8 mouse cellular contexts compared by ENCODE assay signal in the genomic region with DNA sequence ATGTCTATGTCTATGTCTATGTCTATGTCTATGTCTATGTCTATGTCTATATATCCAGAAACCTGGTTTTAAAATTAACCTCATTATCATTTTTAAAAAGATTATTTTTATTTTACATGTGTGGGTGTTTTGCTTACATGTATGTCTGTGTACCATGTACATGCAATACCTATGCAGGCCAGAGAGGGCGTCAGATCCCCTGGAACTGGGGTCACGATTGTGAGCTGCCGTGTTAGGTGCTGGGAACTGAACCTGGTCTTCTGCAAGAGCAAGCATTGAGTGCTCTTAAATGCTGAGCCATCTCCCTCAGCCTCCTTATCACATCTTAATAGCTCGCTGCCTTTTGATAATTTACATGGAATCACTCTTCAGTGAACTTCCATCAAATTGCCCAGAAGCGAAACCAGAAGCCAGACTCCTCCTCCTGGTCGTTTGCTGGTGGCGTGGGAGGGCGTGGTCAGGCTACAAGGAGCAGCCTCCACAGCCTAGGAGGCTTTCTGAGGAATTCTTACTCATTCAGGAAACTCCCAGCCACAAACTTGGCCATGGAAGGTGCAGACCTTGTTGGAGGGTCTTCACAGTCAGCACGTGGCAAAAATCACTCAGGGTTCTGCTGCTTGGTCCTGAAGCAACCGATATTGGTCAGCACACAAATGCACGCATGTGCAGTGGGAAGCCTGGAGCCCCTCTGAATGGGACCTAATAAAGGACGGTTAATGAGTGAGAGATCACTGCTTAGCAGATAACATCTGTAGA. TPM values are rescaled to one million over a fixed set of nuclear protein-coding genes. Genes with fewer than 3 reads are reported as not detected.
DNase-seq lines count a peak whose midpoint lies in the region; ATAC-seq and TF ChIP-seq lines count a peak whose summit lies in the region.

No protein-coding gene starts in this region.

- 64% methylated on average over 12 of the region's 12 CpGs for WGBS in hindbrain, embryonic 12.5 days
- 64% methylated on average over 12 of the region's 12 CpGs for WGBS in hindbrain, embryonic 10.5 days
- WGBS in heart, embryonic 14.5 days = 53% methylated on average over 12 of the region's 12 CpGs
- WGBS in large intestine, adult 2 months = 21% methylated on average over 12 of the region's 12 CpGs

- peaks cover 12% of the 10 kb centered on the region for H3K27me3 ChIP-seq in hindbrain, embryonic 12.5 days
- H3K27me3 ChIP-seq in hindbrain, embryonic 10.5 days (ENCODE audit: insufficient read depth, poor library complexity, severe bottlenecking) = peaks cover 26% of the 10 kb centered on the region
- H3K27me3 ChIP-seq in heart, embryonic 14.5 days (ENCODE audit: control insufficient read depth, insufficient read depth, low read length) = peaks cover under 1% of the 10 kb centered on the region; the same call in 1 of the 2 replicates
- H3K27me3 ChIP-seq in myocyte (ENCODE audit: control insufficient read depth, insufficient read depth, insufficient read length) = no peaks in the 10 kb centered on the region

- H3K4me2 ChIP-seq in hindbrain, embryonic 12.5 days (replicated peaks) = 0 out of 2 replicates have a peak overlapping the region, but pooled peaks have one; percentile 19
- H3K4me2 ChIP-seq in heart, embryonic 14.5 days (ENCODE audit: low read length) = peak overlapping the region; percentile 56
- H3K4me2 ChIP-seq in myocyte (ENCODE audit: low read depth) = peak overlapping the region; percentile 61

- peaks cover 2% of the 10 kb centered on the region; the same call in 1 of the 2 replicates for H3K4me1 ChIP-seq in hindbrain, embryonic 12.5 days
- peaks cover 21% of the 10 kb centered on the region for H3K4me1 ChIP-seq in hindbrain, embryonic 10.5 days (replicated peaks)
- peaks cover 6 to 11% of the 10 kb centered on the region in 2 experiments for H3K4me1 ChIP-seq in heart, embryonic 14.5 days (ENCODE audit: control insufficient read depth in 2 of 2, insufficient read depth in 2 of 2, low read length in 2 of 2)

- no peak for ATAC-seq in hindbrain, embryonic 12.5 days (ENCODE audit: low FRiP score)
- ATAC-seq in heart, embryonic 14.5 days (ENCODE audit: insufficient number of reproducible peaks, insufficient read depth, low FRiP score, low read depth) = no peak

- no peaks in the 10 kb centered on the region for H3K79me2 ChIP-seq in myocyte (ENCODE audit: control insufficient read depth, insufficient read depth)

- no peak for TF ChIP-seq POLR2A in myocyte (IDR thresholded peaks at IDR 0.05; ENCODE audit: insufficient read length, low read depth)

- no peak overlapping the region for H3K4me3 ChIP-seq in hindbrain, embryonic 12.5 days
- H3K4me3 ChIP-seq in hindbrain, embryonic 10.5 days = no peak overlapping the region
- H3K4me3 ChIP-seq in heart, embryonic 14.5 days (ENCODE audit: control insufficient read depth in 1 of 2, insufficient read depth in 1 of 2, low read depth in 1 of 2, low read length in 2 of 2) = peak overlapping the region; percentile 17 to 28; a peak in 3 of 4 replicates
- H3K4me3 ChIP-seq in myocyte = no peak overlapping the region

- no peak overlapping the region for H3ac ChIP-seq in myocyte (ENCODE audit: control insufficient read depth, insufficient read length)

- no peak overlapping the region for H3K9ac ChIP-seq in hindbrain, embryonic 12.5 days
- H3K9ac ChIP-seq in heart, embryonic 14.5 days (ENCODE audit: low read length) = no peak overlapping the region

- H3K36me3 ChIP-seq in hindbrain, embryonic 12.5 days = no peaks in the 10 kb centered on the region
- no peaks in the 10 kb centered on the region for H3K36me3 ChIP-seq in hindbrain, embryonic 10.5 days
- H3K36me3 ChIP-seq in heart, embryonic 14.5 days (ENCODE audit: control insufficient read depth, insufficient read depth, low read length) = no peaks in the 10 kb centered on the region
- H3K36me3 ChIP-seq in myocyte (ENCODE audit: control insufficient read depth, insufficient read depth) = no peaks in the 10 kb centered on the region

- H3K9me3 ChIP-seq in hindbrain, embryonic 12.5 days (replicated peaks) = 0 out of 2 replicates have a peak, but pooled peaks cover 4% of the 10 kb centered on the region
- H3K9me3 ChIP-seq in hindbrain, embryonic 10.5 days = peaks cover 7% of the 10 kb centered on the region; the same call in 1 of the 2 replicates
- 0 out of 2 replicates have a peak, but pooled peaks cover 4% of the 10 kb centered on the region for H3K9me3 ChIP-seq in heart, embryonic 14.5 days (ENCODE audit: control insufficient read depth, low read length)

- no peak overlapping the region for H3K27ac ChIP-seq in hindbrain, embryonic 12.5 days
- no peak overlapping the region for H3K27ac ChIP-seq in hindbrain, embryonic 10.5 days
- H3K27ac ChIP-seq in heart, embryonic 14.5 days (replicated peaks in 1 of 2; ENCODE audit: control insufficient read depth in 1 of 2, insufficient read depth in 1 of 2, low read depth in 2 of 2, low read length in 2 of 2) = peak overlapping the region in 1 of 2 experiments; percentile 12; a peak in 1 of 4 replicates

- DNase-seq in hindbrain, embryonic 10.5 days (ENCODE audit: low spot score) = no peak
- DNase-seq in adipocyte (ENCODE audit: low spot score) = peak; percentile 31
- DNase-seq in large intestine, adult 2 months (ENCODE audit: low read depth, low spot score) = peak; percentile 25
- DNase-seq in cerebellum, adult 8-10 months = no peak
- no peak for DNase-seq in frontal cortex, postnatal 36 days (ENCODE audit: low spot score in 2 of 2)

TF ChIP-seq in myocyte, 11 proteins besides CTCF, POLR2A, EP300 and RAD21:
- TF ChIP-seq CEBPB (IDR thresholded peaks at IDR 0.05; ENCODE audit: insufficient read depth, poor library complexity, severe bottlenecking) (no peak), MYOD1 (IDR thresholded peaks at IDR 0.05; ENCODE audit: control insufficient read depth in 1 of 3, insufficient read length in 2 of 3, low read depth in 2 of 3) (no peak), POLR2AphosphoS2 (IDR thresholded peaks at IDR 0.05; ENCODE audit: insufficient read length, low read depth) (no peak), USF1 (IDR thresholded peaks at IDR 0.05; ENCODE audit: low read depth) (no peak), TCF3 (IDR thresholded peaks at IDR 0.05; ENCODE audit: insufficient read length, low read depth) (no peak), E2F4 (IDR thresholded peaks at IDR 0.05; ENCODE audit: insufficient read depth) (no peak), REST (IDR thresholded peaks at IDR 0.05; ENCODE audit: insufficient read depth, insufficient read length) (no peak)

RNA-seq across cellular contexts. Expression of a gene that starts 32.2 kb away (rescaled TPM):
- 12.2 and 14.6 TPM in 2 replicates for polyA plus RNA-seq in hindbrain, embryonic 12.5 days (2016; fragmentation: Nextera tagmentation; extraction: Ambion mirVana)
- 11.8 and 13.0 TPM in 2 replicates for polyA plus RNA-seq in hindbrain, embryonic 10.5 days (2016; fragmentation: Nextera tagmentation; extraction: Ambion mirVana)
- polyA plus RNA-seq in heart, embryonic 14.5 days (2014; fragmentation: Nextera tagmentation; extraction: Ambion mirVana) = 28.9 and 29.5 TPM in 2 replicates
- 1.8 and 3.2 TPM in 2 replicates for polyA plus RNA-seq in large intestine, adult 2 months (2012; rRNA removed)
- 1.1 TPM for polyA plus RNA-seq in myocyte (2012; fragmentation: generic; extraction: Trizol)

Comparison
In these comparisons a context has a peak if more than half of its experiments do, and no peak if none do; other contexts are left out.
1. H3K4me3 ChIP-seq: peak in heart, embryonic 14.5 days (2 of 2); none in hindbrain, embryonic 12.5 days (single experiment), hindbrain, embryonic 10.5 days (single experiment) and myocyte (single experiment).
2. DNase-seq: peak in adipocyte (single experiment) and large intestine, adult 2 months (single experiment); none in hindbrain, embryonic 10.5 days (single experiment), cerebellum, adult 8-10 months (single experiment) and frontal cortex, postnatal 36 days (0 of 2).
3. Peak in every context shown above with its lines, with median percentiles within 50 percentile points of each other: H3K4me2 ChIP-seq.